Mouse (Mus musculus) adrenal gland, adult 2 months (tissue): Measurements from ENCODE around the gene Spag16. TPM values are rescaled to one million over a fixed set of nuclear protein-coding genes. Genes with fewer than 3 reads are reported as not detected.

Experiments
- DNase-seq: peaks from one replicate; pipeline ENCODE4 v3.0.0; 2021
- polyA plus RNA-seq: library from polyadenylated mRNA; depleted of rRNA; stranded (reverse); fragments of >200 nt; gene quantifications from 2 replicates; pipeline ENCODE4 v1.2.3, GENCODE M21; 2012; rRNA removed
- total RNA-seq, 2 experiments: library from RNA; stranded (reverse); gene quantifications; 2 replicates each; pipeline ENCODE4 v1.2.3; 2021

Gene Spag16
- total and polyA plus RNA-seq, 3 experiments = not detected

DNA sequence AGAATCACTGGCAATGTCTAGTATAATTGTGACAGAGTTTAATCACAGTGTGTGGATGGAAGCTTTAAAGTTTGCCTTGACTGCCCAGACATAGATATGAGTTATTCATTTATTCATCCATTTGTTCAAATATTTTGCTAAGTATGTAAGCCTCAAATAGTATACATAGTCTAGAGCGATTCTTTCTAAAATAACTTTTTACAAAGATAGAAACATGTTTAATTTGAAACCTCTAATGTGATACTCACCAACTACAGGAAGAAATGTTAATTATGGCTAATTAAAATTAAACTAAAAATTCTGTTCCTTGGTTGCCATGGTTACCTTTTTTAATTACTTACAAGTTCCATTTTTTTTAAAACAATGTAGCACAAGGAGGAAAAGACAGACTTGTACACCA lies 653.1 kb downstream of the Spag16 start:
- DNase-seq = no peak

DNA sequence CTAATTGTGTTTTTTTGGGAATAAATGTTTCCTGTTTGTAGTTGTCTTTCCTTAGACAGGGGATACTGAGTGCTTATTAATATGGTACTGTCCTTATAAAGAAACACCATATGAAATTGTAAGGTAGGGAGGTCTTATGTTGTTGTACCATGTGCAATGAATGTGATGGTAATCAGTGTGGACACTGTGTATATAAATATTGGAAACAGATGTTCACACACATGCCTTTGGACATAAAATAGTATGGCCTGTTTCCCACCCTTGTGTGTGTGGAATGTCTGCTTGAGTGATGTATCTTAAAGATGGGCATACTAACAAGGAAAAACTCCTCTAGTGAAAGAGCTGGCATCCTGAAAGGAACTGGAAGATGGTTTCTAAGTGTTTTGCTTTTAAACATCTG lies 692.1 kb downstream of the Spag16 start:
- DNase-seq = no peak

- no peak for DNase-seq
These were observed 700.4 kb downstream of the Spag16 start for GRCm38 (mm10) chr1:70527134-70527533.

DNA sequence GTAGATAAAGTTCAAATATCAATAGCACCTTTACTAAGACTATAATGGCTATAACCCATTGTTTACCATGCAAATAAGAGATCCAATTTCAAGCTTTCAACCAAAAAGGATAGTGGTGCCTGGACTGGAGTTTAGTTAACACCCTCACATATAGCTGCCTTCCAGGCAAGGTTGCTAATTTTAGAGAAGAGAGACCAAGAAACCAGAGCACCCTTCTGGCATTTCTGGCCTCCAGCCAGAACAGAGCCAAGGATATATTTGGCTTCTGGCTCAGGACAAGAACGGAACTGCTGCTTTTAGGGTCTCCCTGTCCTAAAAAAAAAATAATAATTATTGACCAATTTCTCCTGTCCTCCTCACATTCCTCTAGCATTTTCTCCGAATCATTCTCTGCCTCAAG lies 703.0 kb downstream of the Spag16 start:
- no peak for DNase-seq

DNA sequence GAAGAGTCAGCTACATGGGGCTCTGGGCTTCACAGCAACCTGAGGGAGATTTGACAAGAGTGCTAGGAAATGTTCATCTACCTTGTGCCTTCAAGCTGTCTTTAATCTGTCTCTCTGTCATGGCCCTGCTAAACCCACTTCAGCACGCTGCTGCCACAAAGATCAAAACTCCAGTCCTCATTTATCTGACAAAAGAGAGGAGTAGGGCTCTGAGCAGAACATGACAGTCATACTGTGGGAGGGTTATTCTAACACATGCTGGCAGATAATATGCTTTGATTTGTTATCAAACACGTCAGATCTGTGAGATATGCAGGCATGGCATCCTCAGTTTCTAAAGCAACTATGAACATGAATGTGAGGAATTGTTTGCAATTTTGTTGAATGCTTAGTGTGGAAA lies 725.1 kb downstream of the Spag16 start:
- DNase-seq = no peak

GRCm38 (mm10) chr1:70621805-70622204 lies 795.0 kb downstream of the Spag16 start:
- peak; percentile 4 for DNase-seq

DNA sequence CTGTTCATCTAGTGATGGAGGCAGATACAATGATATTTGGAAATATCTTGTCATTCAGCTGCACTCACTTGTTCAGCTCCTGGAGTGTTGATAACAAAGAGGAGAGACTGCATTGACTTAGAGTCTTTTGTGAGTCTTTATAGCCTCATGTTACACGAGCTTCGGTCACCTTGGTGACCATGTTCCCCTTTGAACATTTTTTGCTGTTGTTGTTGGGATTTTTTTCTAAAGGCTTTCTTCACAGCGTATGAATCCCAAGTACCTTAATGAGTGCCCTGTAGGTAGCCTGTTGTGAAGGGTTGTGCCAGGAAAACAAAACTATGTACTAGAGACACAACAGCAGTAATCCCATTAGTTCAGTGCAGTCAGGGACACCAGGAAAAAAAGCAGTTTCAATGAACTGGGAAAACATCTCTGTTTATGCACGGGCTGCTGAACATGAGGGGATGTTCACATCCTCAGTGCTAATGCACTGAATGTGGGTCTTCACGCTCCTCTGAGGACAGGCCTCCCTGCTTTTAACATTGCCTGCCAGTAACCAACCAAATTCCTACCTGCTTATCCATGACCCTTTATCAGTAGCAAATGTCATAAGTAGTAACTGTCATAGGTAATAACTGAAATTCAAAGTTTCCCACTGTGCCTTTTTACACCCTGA lies 798.2 kb downstream of the Spag16 start:
- no peak for DNase-seq

DNA sequence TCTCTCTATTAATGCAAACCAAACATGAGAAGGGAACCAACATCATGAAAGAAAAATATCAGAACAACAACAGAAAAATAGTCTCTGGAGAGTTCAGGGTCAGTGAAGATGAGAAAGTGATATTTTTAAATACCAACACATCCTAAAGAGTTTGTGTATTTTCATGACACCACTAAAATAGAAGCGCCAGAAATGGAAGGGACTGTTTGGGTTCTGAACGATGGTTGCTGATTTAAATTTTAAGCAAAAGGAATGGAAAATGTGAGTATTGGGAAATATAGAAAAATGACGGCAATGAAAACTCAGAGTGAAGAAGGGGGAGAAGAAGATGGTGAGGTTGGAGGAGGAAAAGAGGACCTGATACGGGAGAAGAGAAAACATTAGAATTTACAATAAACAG lies 825.9 kb downstream of the Spag16 start:
- DNase-seq = no peak

- DNase-seq = peak; percentile 4
These were observed 865.8 kb downstream of the Spag16 start for GRCm38 (mm10) chr1:70692529-70692928.

- DNase-seq = no peak
These were observed 873.5 kb downstream of the Spag16 start for GRCm38 (mm10) chr1:70700270-70700669.

GRCm38 (mm10) chr1:70703934-70704333 lies 877.2 kb downstream of the Spag16 start:
- no peak for DNase-seq

- no peak for DNase-seq
These were observed 879.1 kb downstream of the Spag16 start for GRCm38 (mm10) chr1:70705821-70706220.

- DNase-seq = no peak
These were observed 898.3 kb downstream of the Spag16 start for GRCm38 (mm10) chr1:70725045-70725444.

DNA sequence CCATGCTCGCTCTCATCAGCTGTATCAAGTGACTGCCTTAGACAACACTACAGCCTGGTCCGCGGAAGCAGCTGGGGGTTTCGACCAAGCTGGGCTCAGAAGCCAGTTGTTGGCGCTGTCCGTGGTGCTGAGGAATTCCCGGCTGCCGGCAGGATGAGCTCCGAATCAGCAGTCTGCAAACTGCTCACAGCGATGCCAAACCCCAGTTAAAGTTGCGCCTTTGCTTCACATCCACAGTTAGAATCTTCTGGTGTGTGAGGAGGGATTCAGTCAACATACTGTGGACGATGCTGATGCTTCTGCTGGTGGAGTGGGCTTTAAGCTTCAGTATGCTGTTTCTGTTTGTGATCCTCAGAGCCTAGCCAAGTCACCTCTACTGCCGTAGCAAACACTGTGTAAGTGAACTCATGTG lies 898.9 kb downstream of the Spag16 start, which contains the start of gene Vwc2l:
Vwc2l (plus strand) TSS at position 61 of the 412 bp plus-strand sequence.
- DNase-seq = peak; percentile 38

Other genes with a start within 250 kb of the Spag16 start
- 1 to 10 TPM; 7.7 to 9.9 TPM for gene Ikzf2, start 139.7 kb upstream of the Spag16 start, total RNA-seq
- gene Ikzf2, start 139.7 kb upstream of the Spag16 start, polyA plus RNA-seq = 0.22 and 0.80 TPM in 2 replicates